Mouse (Mus musculus): Measurements from ENCODE around the gene Zc3h7a. TPM values are rescaled to one million over a fixed set of nuclear protein-coding genes. Genes with fewer than 3 reads are reported as not detected.

Zc3h7a gene
- total RNA-seq, 2 experiments from 2014 or later: 38.8 to 39.5 TPM

Small RNA genes within 50 kb of the gene (microRNA-seq; reads per million reads assigned to microRNA genes)
- 11.3 to 14.8 reads per million in 2 experiments for gene Gm23935

Other genes starting within 250 kb of the Zc3h7a start
- 10 to 100 TPM; 33.5 to 37.4 TPM for gene Snn, start 115.4 kb downstream of the Zc3h7a start, total RNA-seq (2021)
- 10 to 100 TPM; 29.5 to 30.6 TPM for gene Litaf, start 110.2 kb downstream of the Zc3h7a start, total RNA-seq (2021)
- gene Txndc11, start 41.7 kb downstream of the Zc3h7a start, total RNA-seq (2021): 10 to 100 TPM; 17.9 to 19.4 TPM
- 10 to 100 TPM; 49.1 to 49.9 TPM for gene Rsl1d1, start 26.9 kb upstream of the Zc3h7a start, total RNA-seq (2021)
- 10 to 100 TPM; 62.5 to 69.6 TPM for gene Gspt1, start 77.9 kb upstream of the Zc3h7a start, total RNA-seq (2021)
- not detected for gene Tnfrsf17, start 137.4 kb upstream of the Zc3h7a start, total RNA-seq (2021)
- 10 to 100 TPM; 13.5 to 17.4 TPM for gene Snx29, start 146.5 kb upstream of the Zc3h7a start, total RNA-seq (2021)

Measured in heart, postnatal 14 days (tissue).